Mouse (Mus musculus) liver, adult 2 months (tissue): ENCODE results near the gene Ddx50. TPM values are rescaled to one million over a fixed set of nuclear protein-coding genes. Genes with fewer than 3 reads are reported as not detected.
A peak's percentile ranks its signal among the peaks of the same experiment; 100 is the strongest.
"Not testable (repeated sequence)": the region's sequence is repeated elsewhere in the genome, so short reads cannot be mapped to it uniquely, and the experiment has no call there.

Experiments
- DNase-seq: peaks from one replicate; pipeline ENCODE4 v3.0.0-alpha.2; 2011; ENCODE audit warnings: low read depth, low spot score; ENCODE audit errors: extremely low read depth
- H3K27ac ChIP-seq: fragments of 200-500 bp; replicated peaks from 2 replicates; pipeline ENCODE4 v1.5.1; 2012; ENCODE audit warnings: low read depth, mild to moderate bottlenecking, control low read depth, inconsistent platforms, low read length; ENCODE audit not compliant: insufficient read depth
- H3K27me3 ChIP-seq: fragments of 200-500 bp; 2 replicates; pipeline ENCODE4 v1.6.1; 2012; ENCODE audit warnings: mild to moderate bottlenecking, moderate library complexity, low read length, inconsistent platforms; ENCODE audit not compliant: control insufficient read depth, insufficient read depth
- H3K36me3 ChIP-seq: fragments of 200-500 bp; 2 replicates; pipeline ENCODE4 v1.6.1; 2012; ENCODE audit warnings: low read length, inconsistent platforms; ENCODE audit not compliant: control insufficient read depth, insufficient read depth
- H3K4me1 ChIP-seq: fragments of 200-500 bp; 2 replicates; pipeline ENCODE4 v1.6.1; 2011; ENCODE audit warnings: low read length; ENCODE audit not compliant: control insufficient read depth, insufficient read depth
- H3K4me3 ChIP-seq: fragments of 200-500 bp; 2 replicates; pipeline ENCODE4 v1.5.1; 2011; ENCODE audit warnings: low read depth, mild to moderate bottlenecking, control low read depth, low read length, moderate library complexity; ENCODE audit not compliant: insufficient read depth
- H3K79me2 ChIP-seq: fragments of 200-500 bp; 2 replicates; pipeline ENCODE4 v1.6.1; 2012; ENCODE audit warnings: inconsistent platforms, mild to moderate bottlenecking, low read length, moderate library complexity; ENCODE audit not compliant: control insufficient read depth, insufficient read depth
- H3K9ac ChIP-seq: fragments of 200-500 bp; 2 replicates; pipeline ENCODE4 v1.6.1; 2012; ENCODE audit warnings: low read depth, mild to moderate bottlenecking, control low read depth, inconsistent platforms, low read length
- CTCF ChIP-seq: fragments of 200-500 bp; IDR thresholded peaks from 2 replicates; pipeline ENCODE4 v1.5.1; 2011; ENCODE audit warnings: low read depth, low read length, control low read depth
- POLR2A ChIP-seq: fragments of 200-500 bp; IDR thresholded peaks from 2 replicates; pipeline ENCODE4 v1.6.1; 2011; ENCODE audit warnings: low read length, control low read depth; ENCODE audit not compliant: insufficient read depth; ENCODE audit errors: extremely low read depth
- WGBS: fragments of 180-500 bp; shearing (Covaris S2); methylation state at CpG from one replicate; pipeline ENCODE4 v1.1.7; 2018; 5-methylcytosine and 5-hydroxymethylcytosine counted together
- polyA plus RNA-seq: library from polyadenylated mRNA; depleted of rRNA; stranded (reverse); fragments of >200 nt; gene quantifications from 2 replicates; pipeline ENCODE4 v1.2.3, GENCODE M21; 2012
- total RNA-seq: library from RNA; depleted of rRNA; stranded (reverse); fragments of >200 nt; gene quantifications from 2 replicates; pipeline ENCODE4 v1.2.3, GENCODE M21; 2014

The Ddx50 gene
- total and polyA plus RNA-seq, 2 experiments = 8.1 to 53.6 TPM

- TF ChIP-seq CTCF = no peak
- TF ChIP-seq POLR2A = no peak
- no peak for DNase-seq
- no peak overlapping the region; the same call in 1 of the 2 replicates for H3K4me3 ChIP-seq
- WGBS = 66% methylated on average over 12 of the region's 12 CpGs
- H3K79me2 ChIP-seq = peaks cover 7% of the 10 kb centered on the region
- H3K36me3 ChIP-seq = peaks cover 2% of the 10 kb centered on the region
- H3K27ac ChIP-seq = no peak overlapping the region
- H3K4me1 ChIP-seq = peaks cover 8% of the 10 kb centered on the region
- H3K9ac ChIP-seq = no peak overlapping the region; the same call in 1 of the 2 replicates
- H3K27me3 ChIP-seq = no peaks in the 10 kb centered on the region
These were observed 47.6 kb downstream of the Ddx50 start for GRCm38 (mm10) chr10:62603233-62604030.

GRCm38 (mm10) chr10:62602177-62603040, 48.6 kb downstream of the Ddx50 start, which contains the start of gene Ddx21:
Gene Ddx21 (minus strand): TSS chr10:62602281.
- peak within 1 kb of the TSS; percentile 78 for H3K4me3 ChIP-seq
- H3K4me1 ChIP-seq = peaks cover 8% of the 10 kb centered on the region
- peaks cover 13% of the 10 kb centered on the region for H3K36me3 ChIP-seq
- peak; percentile 78 for DNase-seq
- H3K27me3 ChIP-seq = no peaks in the 10 kb centered on the region
- TF ChIP-seq CTCF (no peak), POLR2A (peak; percentile 56; the same call in 1 of the 2 replicates)
- H3K27ac ChIP-seq = peak within 1 kb of the TSS; percentile 63
- peak within 1 kb of the TSS; percentile 73 for H3K9ac ChIP-seq
- 3% methylated on average over 53 of the region's 53 CpGs for WGBS
- H3K79me2 ChIP-seq = peaks cover 11% of the 10 kb centered on the region

- no peak for TF ChIP-seq CTCF
- TF ChIP-seq POLR2A = no peak
- Histone ChIP-seq H3K4me1 (peaks cover 8% of the 10 kb centered on the region), H3K9ac (peak overlapping the region; percentile 73), H3K27ac (peak overlapping the region; percentile 63), H3K36me3 (peaks cover 16% of the 10 kb centered on the region), H3K4me3 (peak overlapping the region; percentile 78), H3K79me2 (peaks cover 11% of the 10 kb centered on the region), H3K27me3 (no peaks in the 10 kb centered on the region)
- WGBS = under 1% methylated on average over 23 of the region's 23 CpGs
- DNase-seq = no peak
These were observed 49.2 kb downstream of the Ddx50 start for GRCm38 (mm10) chr10:62601833-62602176.

- no peak for TF ChIP-seq CTCF
- TF ChIP-seq POLR2A = no peak
- DNase-seq = peak; percentile 34
These were observed 49.8 kb downstream of the Ddx50 start for GRCm38 (mm10) chr10:62601053-62601791.

GRCm38 (mm10) chr10:62600056-62600455, 51.0 kb downstream of the Ddx50 start:
- H3K27ac ChIP-seq = no peak overlapping the region
- H3K79me2 ChIP-seq = peaks cover 14% of the 10 kb centered on the region
- peak overlapping the region; percentile 15; the same call in 1 of the 2 replicates for H3K9ac ChIP-seq
- H3K4me3 ChIP-seq = no peak overlapping the region
- WGBS = 88% methylated on average over 6 of the region's 6 CpGs
- no peak for TF ChIP-seq POLR2A
- TF ChIP-seq CTCF = no peak
- H3K36me3 ChIP-seq = peaks cover 21% of the 10 kb centered on the region
- H3K27me3 ChIP-seq = no peaks in the 10 kb centered on the region
- H3K4me1 ChIP-seq = peaks cover 8% of the 10 kb centered on the region
- DNase-seq = no peak

More at GRCm38 (mm10) chr10:62601053-62601791, 49.8 kb downstream of the Ddx50 start:
- Histone ChIP-seq H3K27ac (no peak overlapping the region), H3K9ac (peak overlapping the region; percentile 56), H3K79me2 (peaks cover 14% of the 10 kb centered on the region), H3K36me3 (peaks cover 18% of the 10 kb centered on the region), H3K27me3 (no peaks in the 10 kb centered on the region), H3K4me3 (peak overlapping the region; percentile 78), H3K4me1 (peaks cover 8% of the 10 kb centered on the region)
- WGBS = 10% methylated on average over 20 of the region's 20 CpGs

- H3K27ac ChIP-seq, H3K27me3 ChIP-seq, DNase-seq, H3K4me1 ChIP-seq, H3K9ac ChIP-seq, H3K4me3 ChIP-seq: not testable (repeated sequence)
- Histone ChIP-seq H3K79me2 (peaks cover 14% of the 10 kb centered on the region), H3K36me3 (peaks cover 23% of the 10 kb centered on the region)
- WGBS = 89% methylated on average over 3 of the region's 3 CpGs
These were observed 51.7 kb downstream of the Ddx50 start for GRCm38 (mm10) chr10:62599311-62599710.
